Mouse (Mus musculus) spleen, postnatal 14 days (tissue): ENCODE results near the gene Brf1.

Source experiments
- DNase-seq, 2 experiments: peaks; one replicate each; pipeline ENCODE4 v3.0.0; 2021 to 2022; ENCODE audit warnings: low spot score in 2 of 2

The Brf1 gene

GRCm38 (mm10) chr12:113017429-113017984 lies 17.0 kb upstream of the Brf1 start:
- DNase-seq, result no peak

- DNase-seq, result no peak
Measured at GRCm38 (mm10) chr12:113016976-113017375, 16.5 kb upstream of the Brf1 start.

- DNase-seq, result no peak
Measured at GRCm38 (mm10) chr12:113015956-113016355, 15.5 kb upstream of the Brf1 start.

GRCm38 (mm10) chr12:113014561-113015556 lies 14.4 kb upstream of the Brf1 start:
- peak; percentile 32 to 40 for DNase-seq

- DNase-seq, result peak; percentile 88 to 94
Measured at GRCm38 (mm10) chr12:113013604-113014558, 13.4 kb upstream of the Brf1 start, which contains the start of gene Pacs2. Pacs2 (plus strand) TSS chr12:113014508.

- DNase-seq, result no peak
Measured at GRCm38 (mm10) chr12:113013021-113013491, 12.6 kb upstream of the Brf1 start.

GRCm38 (mm10) chr12:113012443-113012842 lies 11.9 kb upstream of the Brf1 start:
- DNase-seq, result no peak

- no peak for DNase-seq
Measured at GRCm38 (mm10) chr12:113011702-113012360, 11.3 kb upstream of the Brf1 start.

- DNase-seq, result peak; percentile 58 to 70
Measured at GRCm38 (mm10) chr12:113004993-113005392, 4.5 kb upstream of the Brf1 start.

GRCm38 (mm10) chr12:113004011-113004410 lies 3.5 kb upstream of the Brf1 start:
- DNase-seq, result no peak

- no peak for DNase-seq
Measured at GRCm38 (mm10) chr12:113002667-113003066, 2.2 kb upstream of the Brf1 start.

- DNase-seq, result no peak
Measured at GRCm38 (mm10) chr12:113001133-113001474, 600 bp upstream of the Brf1 start.

- DNase-seq, result peak in 1 of 2 experiments; percentile 17
Measured at GRCm38 (mm10) chr12:112999569-113000293, 773 bp downstream of the Brf1 start.

GRCm38 (mm10) chr12:112994153-112994552 lies 6.4 kb downstream of the Brf1 start:
- no peak for DNase-seq

- DNase-seq, result no peak
Measured at GRCm38 (mm10) chr12:112991444-112991843, 9.1 kb downstream of the Brf1 start.

GRCm38 (mm10) chr12:112990706-112991405 lies 9.6 kb downstream of the Brf1 start:
- no peak for DNase-seq

- peak in 1 of 2 experiments; percentile 60 for DNase-seq
Measured at GRCm38 (mm10) chr12:112987877-112988276, 12.6 kb downstream of the Brf1 start.

- DNase-seq, result peak in 1 of 2 experiments; percentile 21
Measured at GRCm38 (mm10) chr12:112985346-112985745, 15.2 kb downstream of the Brf1 start.

GRCm38 (mm10) chr12:112982031-112982430 lies 18.5 kb downstream of the Brf1 start:
- DNase-seq, result no peak

GRCm38 (mm10) chr12:112977156-112977555 lies 23.3 kb downstream of the Brf1 start:
- no peak for DNase-seq
